Mouse (Mus musculus) frontal cortex, postnatal 10 days (tissue): ENCODE results near the gene Cherp.
A peak's percentile ranks its signal among the peaks of the same experiment; 100 is the strongest.

Experiments used
- DNase-seq, 2 experiments: peaks; one replicate each; pipeline ENCODE4 v3.0.0; 2022; ENCODE audit warnings: low spot score in 2 of 2, mixed read lengths in 1 of 2

The Cherp gene

DNA sequence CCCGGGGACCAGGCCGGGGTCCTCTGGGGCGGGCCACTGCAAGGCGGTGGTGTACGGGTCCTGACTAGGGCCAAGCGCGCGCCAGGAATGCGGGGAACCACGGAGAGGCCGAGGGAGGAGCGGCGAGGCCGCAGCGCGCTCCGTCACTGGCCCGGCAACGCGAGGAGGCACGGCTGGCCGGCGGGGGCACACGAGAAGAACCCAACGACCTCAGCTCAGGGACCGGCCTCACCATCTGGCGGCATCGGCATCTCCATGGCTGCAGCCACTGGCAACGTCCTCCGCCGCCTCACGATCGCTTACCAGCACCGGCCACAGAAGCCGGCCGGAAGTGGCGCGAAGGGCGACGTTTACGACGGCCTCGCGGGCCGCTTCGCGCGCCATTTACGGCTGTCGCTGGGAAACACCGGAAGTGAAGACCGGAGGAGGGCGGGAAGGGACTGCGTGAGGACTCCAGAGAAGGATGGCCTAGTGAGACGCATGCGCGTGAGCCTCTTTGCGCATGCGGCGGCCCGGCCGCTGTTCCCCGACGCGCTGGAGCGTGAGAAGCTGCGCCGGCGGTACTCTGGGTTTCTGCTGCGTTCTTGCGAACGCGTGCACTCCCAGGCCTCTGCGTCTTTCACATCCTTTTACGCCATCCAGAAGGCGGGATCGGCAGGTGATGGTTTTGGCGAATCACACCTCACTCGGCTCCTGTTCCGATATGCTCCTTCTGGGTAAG lies at the start of gene Cherp:
Cherp (minus strand) TSS at position 401 of the 721 bp plus-strand sequence.
- DNase-seq, result peak; percentile 97

GRCm38 (mm10) chr8:72521888-72522287 lies 46.9 kb upstream of the Cherp start:
- no peak for DNase-seq

DNA sequence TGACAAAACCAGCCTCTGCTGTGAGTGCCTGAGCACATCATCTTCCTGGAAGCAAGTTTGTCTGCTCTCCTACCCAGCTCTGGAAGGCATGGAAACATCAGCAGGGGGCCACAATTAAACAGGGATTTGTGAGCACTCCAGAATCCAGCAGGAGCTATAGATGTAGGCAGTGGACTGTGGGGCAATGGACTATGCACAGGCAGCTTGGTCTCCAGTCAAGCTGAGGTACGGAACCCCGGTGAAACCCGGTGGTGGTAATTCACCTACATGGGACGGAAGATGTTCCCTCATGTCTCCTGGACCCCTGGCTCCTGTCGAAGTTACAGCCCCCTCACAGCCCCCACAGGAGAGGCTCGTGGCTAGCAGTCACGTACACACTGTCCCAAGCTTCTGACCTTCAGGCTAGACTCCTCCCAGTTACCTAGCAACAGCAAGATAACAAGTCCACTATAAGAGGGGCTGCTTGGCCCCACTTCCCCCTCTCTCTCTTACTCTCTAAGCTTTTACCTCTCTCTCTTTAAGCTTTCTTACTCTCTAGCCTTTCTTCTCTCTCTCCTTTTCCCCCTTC lies 42.5 kb upstream of the Cherp start:
- no peak for DNase-seq

GRCm38 (mm10) chr8:72513158-72513557 lies 38.1 kb upstream of the Cherp start:
- no peak for DNase-seq

GRCm38 (mm10) chr8:72512648-72513047 lies 37.6 kb upstream of the Cherp start:
- no peak for DNase-seq

DNA sequence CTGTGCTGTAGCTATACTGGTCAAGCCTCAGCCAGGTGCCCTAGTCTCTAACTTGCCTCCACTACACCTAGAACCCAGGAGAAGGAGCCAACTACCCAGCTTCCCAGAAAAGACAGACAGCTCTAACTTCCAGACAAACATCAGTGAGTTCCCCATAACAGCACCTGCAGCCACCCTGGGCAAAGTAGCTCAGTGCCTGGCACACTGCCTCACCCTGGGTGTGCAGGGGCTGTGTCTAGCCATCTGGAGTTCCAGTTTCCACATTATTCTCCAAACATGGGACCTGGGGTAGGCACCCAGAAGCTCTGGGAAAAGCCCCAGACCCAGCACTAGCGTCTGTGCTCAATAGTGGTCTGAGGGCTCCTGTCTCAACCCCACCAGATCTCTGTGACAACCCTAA lies 32.5 kb upstream of the Cherp start:
- no peak for DNase-seq

DNA sequence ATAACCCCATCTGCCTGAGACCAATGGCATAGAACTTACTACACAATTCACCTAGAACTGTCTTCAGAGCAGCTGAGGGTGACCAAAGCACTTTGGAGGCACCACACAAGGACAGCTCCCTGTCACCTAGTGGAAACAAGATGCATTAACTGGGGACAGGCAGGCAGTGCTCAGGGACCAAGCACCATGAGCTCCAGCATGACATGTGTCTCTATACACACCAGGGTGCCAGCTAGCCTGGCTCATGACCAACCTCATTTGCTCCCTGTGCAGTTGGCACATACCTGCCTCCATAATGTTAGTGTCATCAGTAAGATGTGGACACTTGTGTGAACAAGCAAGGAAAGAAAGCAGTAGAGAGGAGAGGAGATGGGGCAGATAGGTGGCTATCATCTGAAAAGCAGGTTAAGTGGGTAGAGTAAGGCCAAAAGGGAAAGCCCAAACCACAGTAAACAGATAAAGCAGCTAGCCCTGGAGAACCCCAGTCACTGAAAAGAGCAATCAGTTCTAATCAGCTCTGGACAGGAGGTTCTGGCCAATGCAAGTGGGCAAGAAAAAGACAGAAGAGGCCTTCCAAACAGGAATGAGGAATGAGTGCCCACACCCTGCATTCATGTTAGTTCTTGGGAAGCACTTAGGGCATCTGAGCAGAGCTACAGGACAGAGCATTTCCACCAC lies 29.8 kb upstream of the Cherp start:
- no peak for DNase-seq

DNA sequence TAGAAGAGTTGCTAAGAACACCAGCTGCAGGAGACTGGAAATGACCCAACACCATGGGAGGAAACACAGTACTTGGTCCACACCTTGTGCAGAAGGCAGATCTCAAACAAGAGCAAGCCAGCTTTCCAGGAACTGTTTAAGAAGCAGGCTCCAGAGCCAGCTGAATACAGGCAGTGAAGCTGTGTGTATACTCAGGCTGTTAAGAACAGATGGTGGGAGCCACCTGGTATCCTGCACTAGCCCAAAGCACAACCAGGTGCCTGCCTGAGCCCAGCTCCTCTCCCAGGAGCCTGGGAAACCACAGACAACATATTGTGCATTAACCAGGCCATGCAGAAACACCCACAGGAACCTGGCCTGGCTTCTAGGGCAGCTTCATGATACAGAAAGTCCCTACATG lies 29.1 kb upstream of the Cherp start:
- no peak for DNase-seq

GRCm38 (mm10) chr8:72500521-72500931 lies 25.5 kb upstream of the Cherp start:
- no peak for DNase-seq

DNA sequence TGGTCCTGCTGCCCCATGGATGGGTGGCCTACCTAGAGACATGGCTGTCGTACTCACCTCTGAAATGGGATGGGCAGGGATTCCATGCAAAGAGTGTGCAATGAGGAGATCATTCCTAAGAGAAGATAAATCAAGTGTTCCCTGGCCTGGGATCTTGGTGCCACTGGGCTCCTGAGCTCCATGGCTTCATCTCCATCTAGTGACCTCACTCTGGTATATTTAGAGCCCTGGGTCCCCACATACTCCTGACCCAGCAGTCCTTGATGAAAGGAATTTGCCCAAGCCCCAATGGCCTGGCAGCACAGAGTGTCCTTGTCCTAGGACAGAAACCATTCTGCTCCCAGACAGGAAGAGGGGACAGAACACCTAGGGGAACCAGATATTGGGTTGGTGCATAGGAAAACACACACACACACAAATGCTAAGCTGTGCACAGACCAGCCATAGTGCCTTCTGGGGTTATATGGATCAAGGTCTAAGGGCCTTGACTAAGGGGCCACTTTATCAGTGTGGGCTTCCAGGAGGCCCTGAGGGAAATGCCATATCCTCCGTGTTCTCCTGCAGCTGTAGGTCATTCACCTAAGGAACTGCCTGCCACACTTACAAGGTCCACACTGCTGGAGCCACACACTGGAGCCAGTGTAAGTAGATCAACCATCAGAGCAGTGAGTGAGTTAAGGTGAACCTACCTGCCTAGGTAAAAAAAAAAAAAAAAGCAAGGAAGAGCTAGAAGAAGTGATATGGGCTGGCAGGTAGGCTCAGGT lies 24.7 kb upstream of the Cherp start:
- no peak for DNase-seq

DNA sequence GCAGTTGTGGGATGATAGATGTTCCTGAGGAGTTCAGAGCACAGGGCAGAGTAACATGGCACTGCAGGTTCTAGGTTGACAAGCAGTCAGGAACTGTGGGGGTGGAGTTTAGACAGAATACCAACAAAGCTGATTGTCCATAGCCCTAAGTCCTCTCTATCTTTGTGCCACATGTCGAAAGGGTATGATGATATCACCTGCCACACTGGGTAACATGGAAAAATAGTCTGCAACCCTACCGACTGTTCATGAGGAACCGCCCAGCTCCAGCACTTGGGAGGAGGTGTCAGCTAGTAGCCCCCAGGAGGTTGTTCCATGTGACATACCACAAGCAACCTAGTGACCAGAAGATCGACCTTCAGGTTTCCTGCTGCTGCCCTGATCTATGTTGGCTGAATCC lies 23.5 kb upstream of the Cherp start:
- no peak for DNase-seq

DNA sequence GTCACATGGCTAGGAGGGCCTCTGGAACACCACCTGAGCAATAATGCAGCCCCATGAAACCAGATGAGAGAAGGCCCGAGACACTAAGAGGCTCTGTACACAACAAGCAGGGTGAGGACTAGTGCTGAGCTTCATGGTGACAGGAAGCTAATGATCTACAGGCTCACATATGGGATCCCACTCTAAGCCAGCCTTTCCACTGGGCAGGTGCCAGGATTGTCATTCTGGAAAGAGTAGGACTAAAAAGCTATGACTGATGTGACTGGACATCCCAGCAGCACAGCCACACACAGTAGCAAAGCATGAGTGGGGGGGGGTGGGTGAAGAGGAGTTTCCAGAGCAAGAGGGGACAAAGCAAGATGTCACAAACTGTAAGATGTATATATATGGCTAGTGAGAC lies 22.9 kb upstream of the Cherp start:
- DNase-seq, result no peak

GRCm38 (mm10) chr8:72496217-72496616 lies 21.2 kb upstream of the Cherp start:
- DNase-seq, result no peak

DNA sequence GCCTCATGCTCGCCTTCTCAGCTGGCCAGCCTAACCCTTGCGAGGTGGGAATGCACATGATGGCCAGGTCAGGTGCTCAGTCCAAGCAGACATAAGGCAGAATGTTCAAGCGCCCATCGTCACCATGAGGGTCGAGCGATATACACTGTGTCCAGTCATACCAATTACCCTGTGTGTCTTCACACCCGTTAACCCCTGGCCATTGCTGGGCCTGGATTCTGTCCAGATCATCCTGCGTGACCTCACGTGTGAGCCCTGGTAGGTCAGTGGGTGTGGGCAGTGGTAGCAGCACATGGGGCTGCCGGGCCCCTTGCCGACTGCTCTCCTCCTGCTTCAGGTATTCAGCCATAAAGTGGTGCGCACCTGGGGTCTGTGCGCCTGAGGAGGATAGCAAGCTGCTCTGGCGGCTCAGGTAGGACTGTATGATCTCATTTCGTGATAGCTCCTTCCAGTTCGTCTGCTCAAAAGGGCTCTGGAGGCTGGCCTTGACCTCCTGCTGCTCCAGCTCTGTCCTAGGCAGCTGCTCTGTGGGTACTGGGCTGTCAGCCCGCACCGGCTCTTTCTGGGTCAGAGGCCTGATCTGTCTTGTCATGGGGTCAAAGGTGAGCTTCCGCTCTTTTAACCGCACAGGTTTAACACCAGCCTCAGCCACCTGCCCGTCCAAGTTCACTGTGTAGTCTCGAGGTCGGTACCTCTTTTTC lies 20.5 kb upstream of the Cherp start:
- no peak for DNase-seq

DNA sequence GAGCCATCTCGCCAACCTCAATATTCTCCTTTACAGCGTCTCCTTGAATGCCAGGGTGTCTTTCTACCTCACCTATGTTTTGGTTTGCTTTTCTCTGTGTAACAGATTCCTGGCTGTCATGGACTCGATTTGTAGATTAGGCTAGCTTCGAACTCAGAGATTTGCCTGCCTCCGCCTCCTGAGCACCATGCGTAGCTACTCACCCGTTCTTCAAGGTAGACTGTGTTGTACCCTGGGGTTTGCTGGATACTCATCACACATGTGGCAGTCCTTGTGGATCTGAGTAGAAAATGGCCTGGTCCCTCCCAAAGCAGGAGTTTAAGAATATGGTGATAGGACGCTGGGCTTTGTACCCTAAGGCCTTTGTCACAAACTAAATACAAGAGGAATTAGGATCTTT lies 18.4 kb upstream of the Cherp start:
- no peak for DNase-seq

- DNase-seq, result peak; percentile 99
Observed at GRCm38 (mm10) chr8:72492622-72493081, 17.6 kb upstream of the Cherp start.

- no peak for DNase-seq
Observed at GRCm38 (mm10) chr8:72491680-72492621, 16.9 kb upstream of the Cherp start, which contains the start of gene Slc35e1. Gene Slc35e1 (minus strand): TSS chr8:72492614.

DNA sequence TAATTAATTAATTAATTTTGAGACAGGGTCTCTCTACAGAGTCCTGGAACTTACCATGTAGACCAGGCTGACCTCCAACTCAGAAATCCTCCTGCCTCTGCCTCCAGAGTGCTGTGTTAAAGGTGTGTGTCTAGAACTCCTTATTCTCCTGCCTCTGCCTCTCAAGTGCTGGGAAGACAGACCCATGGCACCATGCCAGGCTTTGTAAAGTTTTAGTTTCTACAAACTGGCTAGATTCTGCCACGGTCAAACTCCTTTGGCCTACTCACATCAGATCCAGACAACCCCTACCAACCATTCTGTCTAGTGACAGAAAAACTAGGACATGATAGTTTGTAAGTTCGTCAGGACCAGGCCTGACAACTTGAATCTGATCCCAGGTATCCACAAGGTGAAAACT lies 16.0 kb upstream of the Cherp start:
- DNase-seq, result no peak

- no peak for DNase-seq
Observed at GRCm38 (mm10) chr8:72487014-72487413, 12.0 kb upstream of the Cherp start.

- no peak for DNase-seq
Observed at GRCm38 (mm10) chr8:72485456-72486199, 10.6 kb upstream of the Cherp start.
